Mouse (Mus musculus) stomach, postnatal 0 days (tissue): ENCODE measurements at regions not wholly inside any gene's neighbourhood (a gene's known extent, or its start where the extent isn't known, plus 50 kb on each side); places are given as distances from the start of the nearest gene placed in this dataset.

ENCODE experiments used
- ATAC-seq: fragments of 200-750 bp; cut with Nextera tagmentation; 2 replicates; pipeline ENCODE4 v1.8.0; 2017; ENCODE audit not compliant: low FRiP score, low TSS enrichment
- DNase-seq: peaks from one replicate; pipeline ENCODE4 v3.0.0-alpha.2; 2016; ENCODE audit warnings: low spot score
- H3K27ac ChIP-seq: fragments of 300-500 bp; sonication (generic); replicated peaks from 2 replicates; pipeline ENCODE4 v1.5.1; 2014; ENCODE audit warnings: mild to moderate bottlenecking, control low read depth
- H3K27me3 ChIP-seq: fragments of 300-500 bp; sonication (generic); 2 replicates; pipeline ENCODE4 v1.6.1; 2014; ENCODE audit warnings: low read length; ENCODE audit not compliant: control insufficient read depth, insufficient read depth
- H3K36me3 ChIP-seq: fragments of 300-500 bp; sonication (generic); 2 replicates; pipeline ENCODE4 v1.6.1; 2014; ENCODE audit warnings: low read length, mixed read lengths; ENCODE audit not compliant: control insufficient read depth, insufficient read depth
- H3K4me1 ChIP-seq: fragments of 300-500 bp; sonication (generic); replicated peaks from 2 replicates; pipeline ENCODE4 v1.6.1; 2014; ENCODE audit warnings: antibody characterized with exemption; ENCODE audit not compliant: control insufficient read depth, insufficient read depth
- H3K4me2 ChIP-seq: fragments of 300-500 bp; sonication (generic); replicated peaks from 2 replicates; pipeline ENCODE4 v1.6.1; 2014; ENCODE audit warnings: low read depth, mild to moderate bottlenecking, control low read depth, moderate library complexity
- H3K4me3 ChIP-seq: fragments of 300-500 bp; sonication (generic); 2 replicates; pipeline ENCODE4 v1.5.1; 2014; ENCODE audit warnings: low read depth, low read length, control low read depth
- H3K9ac ChIP-seq: fragments of 300-500 bp; sonication (generic); 2 replicates; pipeline ENCODE4 v1.6.1; 2014; ENCODE audit warnings: mild to moderate bottlenecking, low read length, control low read depth, mixed read lengths
- H3K9me3 ChIP-seq: fragments of 300-500 bp; sonication (generic); 2 replicates; pipeline ENCODE4 v1.6.1; 2016; ENCODE audit warnings: low read length; ENCODE audit not compliant: control insufficient read depth
- CTCF ChIP-seq: IDR thresholded peaks from 2 replicates; pipeline ENCODE4 v1.5.1; 2016; ENCODE audit warnings: antibody characterized with exemption, low read depth, mild to moderate bottlenecking, moderate library complexity
- EP300 ChIP-seq: optimal IDR thresholded peaks from 2 replicates; pipeline ENCODE3; 2016; ENCODE audit warnings: antibody characterized with exemption
- WGBS: fragments of 180-500 bp; shearing (Covaris S2); extraction: QIAGEN DNeasy Blood & Tissue Kit; methylation state at CpG from one replicate; pipeline ENCODE4 v1.1.7; 2014; 5-methylcytosine and 5-hydroxymethylcytosine counted together

DNA sequence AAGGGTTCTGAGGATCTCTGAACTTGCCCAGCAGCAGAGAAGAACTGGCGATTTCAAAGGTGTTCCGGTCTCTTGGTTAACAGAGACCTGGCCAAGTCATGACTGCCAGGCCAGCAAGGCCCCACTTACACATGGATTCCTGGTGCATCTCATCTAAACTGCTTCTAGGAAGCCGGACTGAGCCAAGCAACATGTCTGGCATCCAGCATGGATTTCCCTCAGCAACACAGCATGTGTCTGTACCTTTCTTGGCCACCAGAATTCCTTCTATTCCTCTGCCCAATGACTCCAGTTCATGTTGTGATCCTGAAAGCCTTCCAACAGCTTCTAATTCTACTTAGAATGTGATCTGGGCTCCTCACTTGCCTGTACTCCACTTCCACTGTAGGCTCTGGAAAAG lies 50.0 kb upstream of the Cdon start:
- TF ChIP-seq EP300 (no peak), CTCF (no peak)
- Histone ChIP-seq H3K4me1 (no peaks in the 10 kb centered on the region), H3K4me2 (no peak overlapping the region), H3K4me3 (no peak overlapping the region), H3K9ac (no peak overlapping the region), H3K9me3 (no peaks in the 10 kb centered on the region), H3K36me3 (no peaks in the 10 kb centered on the region), H3K27me3 (no peaks in the 10 kb centered on the region), H3K27ac (no peak overlapping the region)
- no peak for ATAC-seq
- WGBS: 88% methylated on average over 3 of the region's 3 CpGs
- DNase-seq: no peak
